Mouse (Mus musculus): ENCODE measurements at regions not wholly inside any gene's neighbourhood (a gene's known extent, or its start where the extent isn't known, plus 50 kb on each side); places are given as distances from the start of the nearest gene placed in this dataset.
A peak's percentile ranks its signal among the peaks of the same experiment; 100 is the strongest.

DNA sequence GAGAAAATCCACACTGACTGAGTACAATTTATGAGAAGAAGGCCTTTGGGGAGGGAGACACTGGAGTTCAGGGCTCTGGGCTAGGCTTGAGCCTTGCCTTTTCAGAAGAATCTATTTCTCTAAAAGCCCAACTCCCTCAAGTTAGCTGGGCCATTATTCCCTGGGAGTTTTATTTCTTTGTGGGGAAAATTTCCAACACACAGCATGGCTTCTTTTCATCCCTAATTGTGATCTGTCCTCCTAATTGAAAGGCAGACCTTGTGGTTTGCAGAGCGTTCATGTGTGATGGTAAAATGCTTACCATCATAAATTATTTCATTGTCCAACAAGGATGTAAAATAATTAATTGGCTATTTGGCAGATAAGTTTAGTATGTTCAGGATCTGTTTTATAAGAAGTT, 204.1 kb downstream of the Tgfb2 start:
- no peak for DNase-seq

DNA sequence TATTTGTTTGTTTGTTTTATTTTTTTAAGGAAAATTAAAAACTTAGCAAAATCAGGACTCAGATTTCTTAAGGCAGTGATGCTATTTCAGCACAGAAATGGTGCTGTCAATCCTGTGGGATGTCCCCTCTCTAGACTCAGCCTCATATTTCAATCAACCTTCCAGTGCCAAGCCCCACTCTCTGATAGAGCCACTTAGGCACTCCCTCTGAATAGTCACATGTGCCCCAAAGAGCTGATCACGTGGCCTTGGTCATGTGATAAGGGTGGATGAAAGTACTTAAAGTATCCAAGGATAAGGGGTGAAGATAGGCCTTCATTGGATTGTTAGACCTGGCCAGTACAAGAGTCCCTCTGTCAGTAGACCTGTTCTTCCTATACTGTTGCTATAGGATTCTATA, 207.9 kb downstream of the Tgfb2 start:
- no peak for DNase-seq

DNA sequence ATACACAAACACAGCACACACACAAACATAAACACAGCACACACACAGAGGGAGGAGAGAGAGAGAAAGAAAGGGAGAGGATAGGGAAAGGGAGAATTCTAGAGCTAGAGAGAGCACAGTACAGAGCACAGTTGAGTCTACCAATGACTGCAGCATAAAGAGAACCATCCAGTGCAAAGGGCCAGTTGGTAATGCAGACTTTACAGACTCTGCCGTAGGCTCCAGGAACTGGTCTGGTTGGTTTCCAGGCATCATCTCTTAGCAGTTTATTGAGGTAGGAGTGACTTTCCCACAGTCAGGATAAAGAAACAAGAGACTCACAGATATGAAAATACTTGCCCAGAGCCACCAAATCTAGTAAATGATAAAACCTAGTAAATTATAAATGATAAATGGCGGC, 208.5 kb downstream of the Tgfb2 start:
- no peak for DNase-seq

DNA sequence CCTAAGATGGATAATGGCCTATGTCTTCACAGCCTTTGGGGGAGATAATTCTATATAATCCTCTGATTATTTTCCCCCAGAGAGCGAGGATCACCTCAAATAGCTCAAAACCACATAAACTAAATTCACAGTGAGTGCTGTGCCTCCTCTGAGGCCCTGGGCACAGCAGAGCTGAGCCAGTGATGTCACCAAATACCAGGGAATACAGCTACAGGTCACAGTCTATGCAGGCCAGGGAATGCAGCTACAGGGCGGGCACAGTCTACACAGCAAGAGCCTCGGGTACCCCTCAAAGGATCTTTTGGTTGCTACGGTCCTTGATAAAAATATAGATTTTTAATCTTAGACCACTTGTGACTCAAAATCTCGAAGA, 211.4 kb downstream of the Tgfb2 start:
- DNase-seq: no peak

DNA sequence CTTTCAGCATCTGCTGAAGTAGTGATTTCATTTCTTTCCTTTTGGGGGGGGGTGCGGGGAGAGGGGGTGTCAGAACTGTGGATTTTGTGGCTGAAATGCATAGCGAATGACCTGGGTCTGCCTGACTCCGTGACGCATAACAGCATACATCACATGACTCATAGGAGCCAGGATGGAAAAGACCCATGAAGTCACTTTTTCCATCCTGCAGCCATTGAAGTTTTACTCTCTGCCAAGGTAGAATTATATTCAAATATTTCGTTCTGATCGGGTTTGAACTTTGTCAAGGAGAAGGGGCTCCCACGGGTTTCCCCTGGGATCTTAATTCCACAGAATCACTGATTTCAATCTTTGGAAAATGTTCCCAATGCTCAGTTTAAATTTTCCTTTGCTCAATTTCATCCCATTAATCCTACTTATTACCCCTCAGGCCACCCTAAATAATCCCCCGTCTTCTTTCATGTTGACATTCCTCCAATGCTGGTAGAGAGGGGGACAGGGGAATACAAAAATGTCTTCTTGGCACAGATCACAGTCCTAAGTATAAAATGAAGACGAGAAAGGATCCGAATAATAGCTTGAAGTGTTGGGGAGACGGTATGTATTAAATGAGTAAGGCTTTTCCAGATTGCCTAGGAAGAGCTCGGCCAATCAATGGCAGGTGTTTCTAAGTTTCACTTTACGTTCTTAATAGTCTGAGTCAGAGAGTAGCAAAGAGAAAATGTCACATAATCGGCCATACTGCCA, 212.0 kb downstream of the Tgfb2 start:
- DNase-seq: no peak

DNA sequence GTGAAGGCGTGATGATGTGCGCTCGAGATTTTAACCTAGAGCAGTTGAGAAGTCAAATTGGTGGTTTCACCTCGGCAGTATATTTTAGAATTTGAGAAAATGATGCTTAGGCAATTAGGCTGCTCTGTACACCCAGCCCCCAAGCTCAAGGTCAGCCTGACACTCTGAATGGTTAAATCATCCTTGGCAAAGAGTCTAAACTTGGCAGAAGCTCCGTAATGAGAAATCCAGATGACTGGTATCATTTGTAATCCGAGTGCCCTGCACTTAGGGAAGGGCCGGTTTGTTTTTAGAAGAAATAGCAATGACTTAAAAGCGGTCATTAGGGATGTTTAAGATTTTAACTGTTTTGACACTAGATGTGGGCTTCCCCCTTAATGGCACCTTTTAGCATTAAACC, 223.6 kb downstream of the Tgfb2 start:
- no peak for DNase-seq

DNA sequence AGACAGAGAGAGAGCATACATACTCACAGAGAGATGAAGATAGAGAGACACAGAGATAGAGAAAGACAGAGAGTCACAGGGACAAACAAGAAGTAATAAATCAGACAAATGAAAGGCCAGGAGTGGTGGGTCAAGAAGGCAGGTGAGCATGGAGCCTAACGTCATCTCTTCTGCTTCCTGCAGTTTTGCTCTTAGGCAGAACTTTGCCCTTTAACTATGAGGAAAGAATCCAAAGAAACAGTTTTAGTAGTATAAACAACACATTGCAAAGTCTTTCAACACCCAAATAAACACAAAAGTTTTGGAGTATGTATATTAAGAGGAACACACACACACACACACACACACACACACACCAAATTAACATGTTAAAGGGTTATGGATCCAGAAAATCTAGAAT, 225.8 kb downstream of the Tgfb2 start:
- DNase-seq: no peak

DNA sequence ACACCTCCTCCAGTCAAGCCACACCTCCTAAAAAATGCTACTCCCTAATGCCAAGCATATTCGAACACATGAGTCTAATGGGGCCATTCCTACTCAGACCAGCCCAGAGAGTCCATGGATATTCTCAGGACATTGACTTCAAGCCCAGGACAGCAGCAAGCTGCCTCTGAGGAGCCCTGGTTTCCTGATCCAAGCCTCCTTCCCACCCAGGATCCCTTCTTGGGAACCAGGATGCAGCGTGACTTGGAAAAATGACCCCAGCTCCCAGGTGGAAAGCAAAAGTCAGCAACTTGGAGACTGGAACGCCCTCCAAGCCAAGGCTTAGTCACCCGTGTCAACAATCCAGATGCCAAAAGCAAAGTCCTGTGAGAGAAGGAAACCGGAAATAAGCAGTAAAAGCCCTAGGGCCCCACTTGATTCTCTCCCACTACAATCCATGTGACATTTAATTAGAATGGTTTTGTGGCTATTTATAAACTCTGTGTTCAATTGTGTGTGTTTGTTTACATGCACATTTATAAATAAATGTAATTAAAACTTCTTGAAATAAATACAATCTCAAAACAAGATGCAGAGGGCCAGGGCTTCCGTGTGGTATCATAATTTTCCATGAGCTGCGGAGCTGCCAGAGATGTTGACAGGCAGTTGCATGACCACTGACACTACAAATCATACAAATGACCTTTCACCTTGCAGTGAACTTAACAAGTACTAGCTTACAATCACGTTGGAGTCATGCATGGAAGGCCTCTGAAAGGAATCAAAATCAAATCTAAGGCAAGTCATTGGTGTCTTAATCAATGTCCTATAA, 227.2 kb downstream of the Tgfb2 start:
- DNase-seq: no peak

DNA sequence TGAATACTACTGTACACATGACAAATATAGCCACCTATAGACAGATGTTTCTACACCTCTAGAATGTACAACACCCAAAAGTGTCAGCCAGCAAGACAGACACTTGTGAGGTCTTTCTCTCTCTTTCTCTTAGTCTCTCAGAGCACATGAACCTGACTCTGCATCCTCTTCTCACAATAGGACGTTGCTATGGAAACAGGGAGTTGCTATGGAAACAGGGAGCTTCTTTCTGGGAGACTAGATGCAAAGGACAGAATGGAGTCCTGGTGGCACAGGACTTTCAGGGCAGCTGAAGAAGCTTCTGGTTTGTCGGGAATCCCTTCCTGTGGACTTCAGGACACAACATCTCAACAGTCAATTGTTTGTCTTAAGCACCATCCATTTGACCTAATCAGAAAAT, 230.9 kb downstream of the Tgfb2 start:
- no peak for DNase-seq

DNA sequence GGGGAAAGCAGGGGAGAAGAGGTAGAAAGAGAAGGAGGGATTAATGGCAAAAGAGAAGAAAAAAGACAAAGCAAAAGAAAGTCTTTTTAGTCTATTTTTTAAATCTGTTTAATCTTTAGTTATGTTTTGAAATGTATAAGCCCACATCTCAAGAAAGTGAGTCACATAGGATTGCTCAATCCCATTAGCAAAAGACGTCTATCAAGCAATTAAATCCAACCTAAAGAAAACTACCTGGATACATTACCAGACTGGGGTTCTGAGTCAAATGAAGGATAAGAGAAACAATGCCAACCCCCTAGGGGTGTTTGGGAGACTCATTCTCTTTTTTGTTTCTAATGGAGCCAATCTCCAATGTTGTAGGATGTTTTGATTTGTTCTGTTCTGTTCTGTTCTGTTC, 231.4 kb downstream of the Tgfb2 start:
- no peak for DNase-seq

DNA sequence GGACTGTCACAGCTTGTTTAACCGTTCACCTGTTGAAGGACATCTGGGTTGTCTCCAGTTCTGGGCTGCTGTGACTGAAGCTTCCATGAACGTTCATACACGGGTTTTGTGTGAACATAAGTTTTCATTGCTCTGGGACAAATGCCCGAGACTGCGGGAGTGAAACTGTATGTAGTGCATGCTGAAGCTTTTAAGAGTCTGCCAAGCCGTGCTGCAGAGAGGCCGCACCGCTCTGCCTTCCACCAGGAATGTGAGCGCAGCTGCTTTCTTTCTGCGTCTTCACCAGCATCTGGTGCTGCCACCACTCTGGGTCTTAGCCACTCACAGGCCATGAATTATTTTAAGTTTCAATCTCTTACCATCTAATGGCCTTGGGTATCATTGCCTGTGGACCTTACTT, 232.8 kb downstream of the Tgfb2 start:
- DNase-seq: no peak

DNA sequence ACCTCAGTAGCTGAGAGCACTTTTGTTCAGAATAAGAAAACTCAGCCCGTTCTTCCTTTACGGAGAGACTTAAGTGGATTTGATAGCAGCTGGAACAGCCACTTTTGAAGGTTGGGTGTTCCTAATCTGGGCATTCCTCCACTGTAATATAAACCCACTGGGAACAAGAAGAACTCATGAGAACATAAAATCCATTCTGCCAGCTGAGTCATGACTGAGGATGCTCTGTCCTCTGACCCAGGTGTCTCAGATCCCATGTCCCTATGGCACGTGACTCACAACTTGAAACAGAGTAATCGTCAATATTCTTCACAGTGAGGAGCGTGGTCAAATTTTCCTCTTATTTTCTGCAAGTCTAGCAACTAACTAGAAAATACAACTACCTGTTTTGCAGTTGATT, 240.3 kb downstream of the Tgfb2 start:
- DNase-seq: no peak

DNA sequence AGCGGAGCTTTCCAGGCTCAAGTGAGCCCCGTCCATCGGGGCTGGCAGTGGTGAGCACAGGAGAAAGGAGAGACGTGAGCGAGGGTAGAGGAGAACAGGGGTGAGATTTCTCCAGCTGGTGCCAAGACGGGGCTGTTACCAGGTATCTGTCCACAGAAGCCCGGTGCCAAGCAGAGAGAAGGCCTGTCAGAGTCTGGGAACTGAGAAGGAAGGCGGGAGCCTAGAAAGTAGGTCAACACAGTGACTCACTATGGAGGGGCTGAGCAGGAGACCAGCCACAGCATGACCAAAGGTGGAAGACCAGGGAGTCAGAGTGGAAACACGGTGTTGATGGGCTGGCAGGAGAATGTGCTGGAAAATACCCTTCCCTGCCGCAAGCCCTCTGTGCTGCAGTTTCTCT, 245.0 kb downstream of the Tgfb2 start:
- DNase-seq: peak in 1 of 2 experiments; percentile 2

DNA sequence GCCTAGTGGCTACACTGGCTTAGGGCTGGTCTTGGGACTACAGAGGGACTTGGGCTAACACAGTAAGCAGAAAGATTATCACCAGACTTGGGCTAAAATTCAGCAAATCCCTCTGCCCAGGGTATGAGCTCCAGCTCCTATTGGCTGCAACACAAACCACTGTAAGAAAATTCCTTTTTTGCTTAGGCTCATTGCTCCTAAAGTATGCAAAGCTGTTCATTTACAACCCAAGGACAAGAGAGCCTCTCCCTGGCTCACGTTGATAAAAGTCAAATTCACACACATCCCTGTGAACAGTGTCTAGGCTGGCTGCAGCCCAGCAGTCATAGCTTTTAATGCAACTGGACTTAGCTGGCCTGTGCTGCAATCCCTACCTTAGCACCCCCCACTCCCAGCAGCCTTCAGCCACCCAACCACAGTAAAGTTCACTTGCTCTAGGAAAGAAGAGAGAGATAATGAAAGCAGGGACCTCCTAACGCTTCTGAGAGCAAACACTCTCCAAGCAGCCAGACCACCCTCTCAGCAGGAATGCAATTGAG, 247.6 kb downstream of the Tgfb2 start:
- DNase-seq: no peak

DNA sequence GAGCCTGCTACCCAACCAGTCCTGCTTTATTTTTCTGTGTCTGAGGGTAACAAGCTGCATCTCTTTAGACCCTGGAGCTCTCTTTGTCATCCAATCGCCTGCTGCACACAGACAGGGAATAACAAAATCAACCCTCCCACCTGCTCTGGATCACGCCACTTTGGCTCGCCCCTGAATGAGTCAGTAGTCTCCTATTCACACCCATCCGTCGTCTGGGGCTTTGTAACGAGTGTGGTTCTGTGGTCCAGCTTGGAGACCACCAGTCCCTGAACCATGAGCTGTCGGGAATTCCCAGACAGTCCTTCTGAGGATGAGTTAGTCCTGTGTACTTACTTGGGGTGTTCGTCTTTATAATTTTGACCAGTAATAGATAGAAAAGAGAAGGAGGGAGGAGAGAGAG, 248.7 kb downstream of the Tgfb2 start:
- DNase-seq: no peak

DNA sequence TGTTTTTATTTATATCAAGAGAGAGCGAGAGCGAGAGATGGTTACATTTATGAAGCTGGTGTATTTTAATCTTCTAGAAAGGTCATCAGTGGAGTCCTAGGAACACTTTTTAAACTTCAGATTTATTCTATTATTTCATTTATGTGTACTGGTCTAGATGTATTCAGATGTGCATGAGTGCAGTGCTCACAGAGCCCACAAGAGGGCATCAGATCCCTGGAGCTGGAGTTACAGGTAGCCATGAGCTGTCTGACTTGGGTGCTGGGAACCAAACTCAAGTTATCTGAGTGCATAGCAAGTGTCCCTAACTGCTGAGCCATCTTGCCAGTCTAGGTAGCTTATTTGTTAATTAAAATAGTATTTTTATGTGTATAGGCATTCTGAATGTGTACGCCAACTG, 249.7 kb downstream of the Tgfb2 start:
- DNase-seq: no peak

DNA sequence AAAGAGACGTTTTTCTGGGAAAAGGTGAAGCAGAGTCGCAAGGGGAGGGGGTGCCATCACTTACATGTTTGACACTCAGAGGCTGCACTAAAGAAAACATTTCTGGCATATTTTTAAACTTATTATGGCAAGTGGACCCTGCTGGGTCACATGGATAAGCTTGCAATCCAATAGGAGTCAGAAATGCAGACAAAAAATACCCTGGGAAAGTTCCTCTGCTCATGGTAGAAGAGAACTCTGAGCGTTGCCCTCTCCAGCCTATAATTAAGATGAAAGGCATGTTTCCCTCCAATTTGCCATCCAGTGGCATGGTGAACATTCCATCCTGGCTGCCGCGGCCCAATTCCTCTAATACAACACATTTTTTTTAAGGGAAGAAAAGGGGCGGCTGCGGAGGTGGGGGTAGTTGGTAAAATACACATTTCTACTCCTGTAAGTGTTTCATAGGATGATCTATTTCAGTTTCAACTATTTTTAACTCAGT, 250.6 kb downstream of the Tgfb2 start:
- no peak for DNase-seq

DNA sequence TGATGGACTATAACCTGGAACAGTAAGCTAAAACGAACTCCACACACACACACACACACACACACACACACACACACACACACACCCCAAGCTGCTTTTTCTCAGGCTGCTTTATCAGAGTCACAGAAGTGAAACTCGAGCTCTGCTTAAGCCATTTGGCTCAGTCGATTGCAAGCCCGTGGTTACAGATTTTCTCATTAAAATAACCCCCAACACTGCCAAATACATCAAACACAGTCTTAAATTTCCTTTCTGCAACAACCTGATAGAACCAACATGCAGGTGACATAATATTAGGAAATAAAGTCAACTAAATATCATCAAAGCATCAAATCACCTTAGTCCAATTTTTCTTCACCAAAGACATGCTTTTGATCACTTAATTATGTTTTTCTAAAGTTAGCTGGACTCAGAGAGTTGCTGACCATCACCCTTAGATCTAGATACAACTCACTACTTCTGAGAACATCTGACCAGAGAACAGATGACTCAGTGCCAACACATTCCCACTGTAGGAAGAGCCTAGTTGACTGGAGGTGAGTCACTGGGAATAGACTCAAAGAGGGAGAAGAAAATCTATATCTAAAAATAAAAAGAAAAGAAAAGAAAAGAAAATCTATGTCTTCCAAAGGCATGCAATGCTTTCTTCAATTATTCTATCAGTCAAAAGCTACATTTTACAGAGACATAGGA, 251.2 kb downstream of the Tgfb2 start:
- no peak for DNase-seq

DNA sequence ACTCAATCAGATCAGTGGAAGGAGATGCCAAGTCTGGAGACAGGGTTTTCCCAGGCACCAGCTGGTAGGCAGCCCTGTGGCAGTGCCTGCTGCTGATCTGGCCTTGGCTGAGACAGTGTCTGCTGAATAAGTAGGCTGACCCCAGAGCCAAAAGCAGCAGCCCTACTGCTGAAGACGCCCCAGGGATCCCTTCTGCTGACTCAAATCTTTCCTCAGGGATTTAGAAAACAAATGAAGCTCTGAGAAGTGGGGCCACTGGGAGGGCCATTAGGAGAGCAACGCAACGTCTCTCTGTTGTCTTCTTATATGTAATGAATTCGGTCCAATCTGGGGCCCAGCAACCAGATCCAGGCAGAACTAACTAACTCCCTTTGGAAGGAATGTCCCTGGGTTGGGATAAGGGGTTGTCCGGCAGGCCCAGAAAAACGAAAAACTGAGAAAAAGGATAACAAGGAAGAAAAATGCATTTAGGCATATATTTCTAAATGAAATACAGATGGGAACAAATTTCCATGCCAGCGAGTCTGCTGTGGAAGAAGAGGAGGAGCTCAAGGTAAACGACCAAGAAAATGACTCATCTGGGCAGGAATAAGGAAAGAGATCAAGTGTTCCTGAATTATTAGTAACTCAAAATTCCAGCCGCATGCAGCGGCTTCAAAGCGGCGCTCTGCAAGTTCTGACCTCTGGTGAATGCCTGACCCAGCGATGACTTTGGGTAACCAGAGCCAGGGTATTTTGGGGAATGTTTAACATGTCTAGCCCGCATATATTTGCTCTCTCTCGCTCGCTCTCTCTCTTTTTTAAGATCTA, 256.7 kb downstream of the Tgfb2 start:
- peak; percentile 18 to 25 for DNase-seq

DNA sequence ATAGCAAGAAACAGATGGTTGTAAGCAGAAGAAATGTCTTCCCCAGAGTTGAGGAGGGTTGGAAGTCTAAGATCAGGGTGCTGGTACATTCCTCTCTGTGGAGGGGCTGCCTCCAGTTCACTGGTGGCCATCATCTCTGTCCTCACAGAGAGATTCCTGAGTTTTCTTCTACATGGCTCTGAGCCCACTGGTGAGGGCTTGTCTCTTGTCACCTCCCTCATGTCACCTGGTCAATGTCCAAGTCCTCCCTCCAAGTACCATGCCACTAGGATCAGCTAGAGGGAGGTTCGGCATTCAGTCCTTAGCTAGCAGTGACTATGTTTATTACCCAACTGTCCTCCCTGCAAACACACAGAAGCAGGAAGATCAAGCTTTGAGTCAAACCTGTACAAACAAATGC, 258.3 kb downstream of the Tgfb2 start:
- no peak for DNase-seq

DNA sequence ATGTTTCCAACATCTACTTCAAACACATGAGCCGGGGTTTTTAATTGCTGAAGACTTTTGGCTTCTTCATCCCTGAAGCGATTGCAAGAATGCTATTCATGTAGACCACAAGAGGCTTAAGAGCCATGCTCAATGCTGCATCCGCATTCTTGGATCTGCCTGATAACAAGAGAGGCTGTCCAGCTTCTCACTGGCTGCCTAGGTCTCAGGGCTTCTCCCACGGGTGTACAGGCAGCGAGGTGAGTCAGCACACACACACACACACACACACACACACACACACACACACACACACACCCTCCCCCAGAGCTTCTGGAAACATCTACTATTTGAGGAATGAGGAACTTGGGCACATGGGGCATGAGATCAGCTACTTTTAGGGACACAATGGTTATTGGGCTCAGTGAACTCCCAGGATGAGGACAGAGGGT, 261.1 kb downstream of the Tgfb2 start:
- no peak for DNase-seq

DNA sequence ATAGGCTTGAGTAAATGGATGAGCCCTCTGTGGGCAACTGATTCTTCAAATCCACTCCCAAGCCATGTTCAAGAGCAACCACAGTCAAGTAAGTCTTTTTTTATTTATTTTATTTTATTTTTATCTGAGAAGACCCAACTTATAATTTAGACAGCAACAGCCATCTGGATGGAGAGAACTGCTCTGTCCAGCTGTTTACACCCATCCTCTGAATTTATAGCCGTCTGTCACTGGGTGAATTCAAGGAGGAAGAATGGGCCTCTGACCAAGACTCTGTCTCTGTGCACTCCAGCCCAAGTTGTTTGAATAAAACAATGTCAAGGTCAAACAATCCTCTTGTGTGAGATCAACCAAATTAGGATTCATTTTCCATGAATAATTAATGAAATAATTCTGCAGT, 263.6 kb downstream of the Tgfb2 start:
- DNase-seq: no peak
